In genomic region chr2:102549611-102550266, GRCm38 (mm10) we compare ENCODE assay signal across 8 mouse cellular contexts. TPM values are rescaled to one million over a fixed set of nuclear protein-coding genes. Genes with fewer than 3 reads are reported as not detected.
DNase-seq lines count a peak whose midpoint lies in the region; ATAC-seq and TF ChIP-seq lines count a peak whose summit lies in the region.

Pamr1 (plus strand) TSS chr2:102550012.

- H3K4me1 ChIP-seq in heart, embryonic 10.5 days: peaks cover 18% of the 10 kb centered on the region
- peaks cover 31% of the 10 kb centered on the region for H3K4me1 ChIP-seq in kidney, embryonic 16.5 days (ENCODE audit: insufficient read depth, low read length)
- peaks cover 6% of the 10 kb centered on the region for H3K4me1 ChIP-seq in liver, postnatal 0 days (ENCODE audit: insufficient read depth)

- peak within 1 kb of the TSS; percentile 71 for H3K4me2 ChIP-seq in kidney, embryonic 16.5 days (replicated peaks; ENCODE audit: low read depth, low read length)
- peak within 1 kb of the TSS; percentile 60 for H3K4me2 ChIP-seq in liver, postnatal 0 days (ENCODE audit: low read depth, low read length)

- H3K9me3 ChIP-seq in heart, embryonic 10.5 days: no peaks in the 10 kb centered on the region
- H3K9me3 ChIP-seq in kidney, embryonic 16.5 days (ENCODE audit: low read length): no peaks in the 10 kb centered on the region
- H3K9me3 ChIP-seq in liver, postnatal 0 days (ENCODE audit: low read length): no peaks in the 10 kb centered on the region

- peak within 1 kb of the TSS; percentile 53 for H3K9ac ChIP-seq in kidney, embryonic 16.5 days (replicated peaks; ENCODE audit: low read length)
- peak within 1 kb of the TSS; percentile 26; the same call in 1 of the 2 replicates for H3K9ac ChIP-seq in liver, postnatal 0 days (replicated peaks)

- peak within 1 kb of the TSS; percentile 52 for H3K27ac ChIP-seq in heart, embryonic 10.5 days
- H3K27ac ChIP-seq in kidney, embryonic 16.5 days (ENCODE audit: low read length): peak within 1 kb of the TSS; percentile 63
- H3K27ac ChIP-seq in liver, postnatal 0 days (ENCODE audit: low read depth): peak within 1 kb of the TSS; percentile 66

- TF ChIP-seq CTCF in liver, postnatal 0 days (IDR thresholded peaks at IDR 0.05; ENCODE audit: low read depth): no peak

- peak; percentile 16 for DNase-seq in kidney, adult 18-20 months
- no peak for DNase-seq in kidney, adult 8-10 months
- peak; percentile 73 for DNase-seq in embryo, embryonic 10.5 days (ENCODE audit: low spot score)
- DNase-seq in heart, embryonic 10.5 days (ENCODE audit: low spot score): peak; percentile 78
- DNase-seq in liver, postnatal 0 days: peak; percentile 21
- DNase-seq in ovary, postnatal 14 days (ENCODE audit: low spot score): peak; percentile 29
- DNase-seq in c-Kit-positive CD71-positive TER-119-positive erythroid progenitor cells, embryonic 14.5 days (ENCODE audit: low spot score): no peak

- no peaks in the 10 kb centered on the region for H3K36me3 ChIP-seq in heart, embryonic 10.5 days
- no peaks in the 10 kb centered on the region for H3K36me3 ChIP-seq in kidney, embryonic 16.5 days (ENCODE audit: insufficient read depth, low read length)
- no peaks in the 10 kb centered on the region for H3K36me3 ChIP-seq in liver, postnatal 0 days (replicated peaks; ENCODE audit: insufficient read depth, low read length)

- peaks cover 24% of the 10 kb centered on the region for H3K27me3 ChIP-seq in heart, embryonic 10.5 days (ENCODE audit: insufficient read depth, poor library complexity, severe bottlenecking)
- 0 out of 2 replicates have a peak, but pooled peaks cover 3% of the 10 kb centered on the region for H3K27me3 ChIP-seq in kidney, embryonic 16.5 days (ENCODE audit: insufficient read depth, low read length)
- H3K27me3 ChIP-seq in liver, postnatal 0 days (ENCODE audit: insufficient read depth, low read length): no peaks in the 10 kb centered on the region; the same call in 1 of the 2 replicates

- 2% methylated on average over 26 of the region's 26 CpGs for WGBS in heart, embryonic 10.5 days
- under 1% methylated on average over 26 of the region's 26 CpGs for WGBS in kidney, embryonic 16.5 days
- WGBS in liver, postnatal 0 days (ENCODE audit: insufficient replicate concordance): 2% methylated on average over 26 of the region's 26 CpGs

- no peak for TF ChIP-seq EP300 in liver, postnatal 0 days (IDR thresholded peaks at IDR 0.05; ENCODE audit: low read depth)

- ATAC-seq in kidney, embryonic 16.5 days (ENCODE audit: low FRiP score, low TSS enrichment): peak; percentile 84
- 0 out of 2 replicates have a peak, but pooled peaks have one; percentile 12 for ATAC-seq in liver, postnatal 0 days

- H3K4me3 ChIP-seq in heart, embryonic 10.5 days: peak within 1 kb of the TSS; percentile 52
- peak within 1 kb of the TSS; percentile 52 for H3K4me3 ChIP-seq in kidney, embryonic 16.5 days (ENCODE audit: low read length)
- H3K4me3 ChIP-seq in liver, postnatal 0 days (ENCODE audit: low read depth, low read length): peak within 1 kb of the TSS; percentile 30; the same call in 1 of the 2 replicates

RNA-seq across cellular contexts. Expression of gene Pamr1, which starts in this region (rescaled TPM):
- polyA plus RNA-seq in heart, embryonic 10.5 days (2016; fragmentation: Nextera tagmentation; extraction: Ambion mirVana): 0.64 and 1.9 TPM in 2 replicates
- polyA plus RNA-seq in kidney, embryonic 16.5 days (2015; fragmentation: Nextera tagmentation; extraction: Ambion mirVana): 31.2 and 34.1 TPM in 2 replicates
- 5.1 and 6.2 TPM in 2 replicates for polyA plus RNA-seq in liver, postnatal 0 days (2015; fragmentation: Nextera tagmentation; extraction: Ambion mirVana)

Comparison
In these comparisons a context has a peak if more than half of its experiments do, and no peak if none do; other contexts are left out.
1. DNase-seq: peak in kidney, adult 18-20 months (single experiment), embryo, embryonic 10.5 days (single experiment), heart, embryonic 10.5 days (single experiment), liver, postnatal 0 days (single experiment) and ovary, postnatal 14 days (single experiment); none in kidney, adult 8-10 months (0 of 2) and c-Kit-positive CD71-positive TER-119-positive erythroid progenitor cells, embryonic 14.5 days (single experiment).
2. Peak in every context shown above with its lines, with median percentiles within 50 percentile points of each other: H3K27ac ChIP-seq and H3K4me3 ChIP-seq.